Mouse (Mus musculus): ENCODE measurements around the gene Mttp.
"Not testable (repeated sequence)": the region's sequence is repeated elsewhere in the genome, so short reads cannot be mapped to it uniquely, and the experiment has no call there.

Mttp gene

GRCm38 (mm10) chr3:138144642-138145171 is at the start of gene Mttp:
Gene Mttp, minus strand, starts transcription at chr3:138144968.
- peak; percentile 92 for DNase-seq (ENCODE audit: low read depth)

GRCm38 (mm10) chr3:138193683-138194302 is 49.0 kb upstream of the Mttp start, which contains the start of gene 4930579F01Rik:
Gene 4930579F01Rik, minus strand, starts transcription at chr3:138193825.
- DNase-seq (ENCODE audit: low read depth): no peak

- peak; percentile 75 for DNase-seq (ENCODE audit: low read depth)
These were observed 47.5 kb upstream of the Mttp start for GRCm38 (mm10) chr3:138192260-138192659.

GRCm38 (mm10) chr3:138185995-138186930 is 41.5 kb upstream of the Mttp start:
- no peak for DNase-seq (ENCODE audit: low read depth)

- DNase-seq (ENCODE audit: low read depth): peak; percentile 19
These were observed 40.5 kb upstream of the Mttp start for GRCm38 (mm10) chr3:138185290-138185689.

- peak; percentile 62 for DNase-seq (ENCODE audit: low read depth)
These were observed 38.6 kb upstream of the Mttp start for GRCm38 (mm10) chr3:138183371-138183770.

GRCm38 (mm10) chr3:138182019-138182418 is 37.3 kb upstream of the Mttp start:
- DNase-seq (ENCODE audit: low read depth): no peak

GRCm38 (mm10) chr3:138175551-138175950 is 30.8 kb upstream of the Mttp start:
- DNase-seq (ENCODE audit: low read depth): no peak

GRCm38 (mm10) chr3:138173291-138173690 is 28.5 kb upstream of the Mttp start:
- no peak for DNase-seq (ENCODE audit: low read depth)

GRCm38 (mm10) chr3:138162553-138163183 is 17.9 kb upstream of the Mttp start:
- DNase-seq (ENCODE audit: low read depth): peak; percentile 48

- no peak for DNase-seq (ENCODE audit: low read depth)
These were observed 16.9 kb upstream of the Mttp start for GRCm38 (mm10) chr3:138161623-138162022.

GRCm38 (mm10) chr3:138156651-138157050 is 11.9 kb upstream of the Mttp start:
- DNase-seq (ENCODE audit: low read depth): no peak

GRCm38 (mm10) chr3:138155062-138155461 is 10.3 kb upstream of the Mttp start:
- no peak for DNase-seq (ENCODE audit: low read depth)

- no peak for DNase-seq (ENCODE audit: low read depth)
These were observed 4.0 kb upstream of the Mttp start for GRCm38 (mm10) chr3:138148811-138149210.

GRCm38 (mm10) chr3:138144060-138144641 is 617 bp downstream of the Mttp start:
- no peak for DNase-seq (ENCODE audit: low read depth)

- peak; percentile 99 for DNase-seq (ENCODE audit: low read depth)
These were observed 1.3 kb downstream of the Mttp start, which contains the start of gene Trmt10a for GRCm38 (mm10) chr3:138143315-138144059. Gene Trmt10a, plus strand, starts transcription at chr3:138143448.

- no peak for DNase-seq (ENCODE audit: low read depth)
These were observed 1.9 kb downstream of the Mttp start for GRCm38 (mm10) chr3:138142733-138143314.

- DNase-seq (ENCODE audit: low read depth): peak; percentile 55
These were observed 2.6 kb downstream of the Mttp start for GRCm38 (mm10) chr3:138142052-138142732.

- DNase-seq (ENCODE audit: low read depth): no peak
These were observed 5.1 kb downstream of the Mttp start for GRCm38 (mm10) chr3:138139663-138140062.

GRCm38 (mm10) chr3:138138146-138138545 is 6.6 kb downstream of the Mttp start:
- not testable (repeated sequence) for DNase-seq (ENCODE audit: low read depth)

Data from NIH3T3 (cell line).